Mouse (Mus musculus) midbrain, postnatal 0 days (tissue): Measurements from ENCODE around the gene Heatr9. TPM values are rescaled to one million over a fixed set of nuclear protein-coding genes. Genes with fewer than 3 reads are reported as not detected.

Experiments
- ATAC-seq: fragments of 200-750 bp; cut with Nextera tagmentation; 2 replicates; pipeline ENCODE4 v1.8.0; 2017; ENCODE audit warnings: moderate number of reproducible peaks, mild to moderate bottlenecking, moderate TSS enrichment, moderate library complexity; ENCODE audit not compliant: low FRiP score
- DNase-seq: peaks from one replicate; pipeline ENCODE4 v3.0.0-alpha.2; 2015; ENCODE audit warnings: low spot score
- H3K27ac ChIP-seq: fragments of 300-500 bp; sonication (generic); 2 replicates; pipeline ENCODE4 v1.5.1; 2014; ENCODE audit warnings: low read depth, mild to moderate bottlenecking, low read length, mixed read lengths
- H3K27me3 ChIP-seq: fragments of 300-500 bp; sonication (generic); 2 replicates; pipeline ENCODE4 v1.6.1; 2014; ENCODE audit warnings: low read length, control low read depth, mixed read lengths; ENCODE audit not compliant: insufficient read depth
- H3K36me3 ChIP-seq: fragments of 300-500 bp; sonication (generic); 2 replicates; pipeline ENCODE4 v1.6.1; 2014; ENCODE audit warnings: low read length, control low read depth, mixed read lengths; ENCODE audit not compliant: insufficient read depth
- H3K4me1 ChIP-seq: fragments of 300-500 bp; sonication (generic); 2 replicates; pipeline ENCODE4 v1.6.1; 2014; ENCODE audit warnings: mild to moderate bottlenecking, control low read depth, antibody characterized with exemption, low read length, mixed read lengths; ENCODE audit not compliant: insufficient read depth
- H3K4me2 ChIP-seq: fragments of 300-500 bp; sonication (generic); 2 replicates; pipeline ENCODE4 v1.6.1; 2014; ENCODE audit warnings: low read depth, mild to moderate bottlenecking, low read length, mixed read lengths; ENCODE audit not compliant: poor library complexity, severe bottlenecking
- H3K4me3 ChIP-seq: fragments of 300-500 bp; sonication (generic); 2 replicates; pipeline ENCODE4 v1.5.1; 2014; ENCODE audit warnings: low read depth, mild to moderate bottlenecking, low read length, moderate library complexity
- H3K9ac ChIP-seq: fragments of 300-500 bp; sonication (generic); replicated peaks from 2 replicates; pipeline ENCODE4 v1.6.1; 2014; ENCODE audit warnings: mild to moderate bottlenecking, low read length, moderate library complexity, mixed read lengths; ENCODE audit not compliant: poor library complexity, severe bottlenecking
- H3K9me3 ChIP-seq: fragments of 300-500 bp; sonication (generic); 2 replicates; pipeline ENCODE4 v1.6.1; 2016; ENCODE audit warnings: low read length, control low read depth
- CTCF ChIP-seq: IDR thresholded peaks from 2 replicates; pipeline ENCODE4 v1.5.1; 2016; ENCODE audit warnings: antibody characterized with exemption, mild to moderate bottlenecking
- WGBS: fragments of 180-500 bp; shearing (Covaris S2); extraction: QIAGEN DNeasy Blood & Tissue Kit; methylation state at CpG from one replicate; pipeline ENCODE4 v1.1.7; 2014; 5-methylcytosine and 5-hydroxymethylcytosine counted together
- polyA plus RNA-seq: library from polyadenylated mRNA; unstranded; fragments of >200 nt; fragmentation: Nextera tagmentation; extraction: Ambion mirVana; gene quantifications from 2 replicates; pipeline ENCODE4 v1.2.1, GENCODE M21; 2015
- total RNA-seq: library from RNA; depleted of rRNA; stranded (reverse); fragments of >200 nt; gene quantifications from 2 replicates; pipeline ENCODE4 v1.2.3, GENCODE M21; 2014

Gene Heatr9
- total and polyA plus RNA-seq, 2 experiments from 2014 or later: not detected

GRCm38 (mm10) chr11:83473235-83474016 lies 48.5 kb downstream of the Heatr9 start:
- Histone ChIP-seq H3K27me3 (no peaks in the 10 kb centered on the region), H3K9ac (peak overlapping the region; percentile 83), H3K4me3 (peak overlapping the region; percentile 93), H3K4me1 (peaks cover 10% of the 10 kb centered on the region), H3K9me3 (no peaks in the 10 kb centered on the region), H3K27ac (peak overlapping the region; percentile 98), H3K4me2 (peak overlapping the region; percentile 85), H3K36me3 (no peaks in the 10 kb centered on the region)
- no peak for TF ChIP-seq CTCF
- DNase-seq (peak; percentile 63), ATAC-seq (peak; percentile 88)
- WGBS: 1% methylated on average over 46 of the region's 52 CpGs

GRCm38 (mm10) chr11:83472324-83473234 lies 49.4 kb downstream of the Heatr9 start, which contains the start of gene Taf15:
Gene Taf15 (plus strand): TSS chr11:83473086.
- Histone ChIP-seq H3K27me3 (no peaks in the 10 kb centered on the region), H3K4me2 (peak within 1 kb of the TSS; percentile 85), H3K4me3 (peak within 1 kb of the TSS; percentile 93), H3K27ac (peak within 1 kb of the TSS; percentile 98), H3K9ac (peak within 1 kb of the TSS; percentile 83), H3K4me1 (peaks cover 10% of the 10 kb centered on the region), H3K9me3 (no peaks in the 10 kb centered on the region), H3K36me3 (no peaks in the 10 kb centered on the region)
- peak; percentile 79 for TF ChIP-seq CTCF
- peak; percentile 98 for ATAC-seq
- peak; percentile 99 for DNase-seq
- under 1% methylated on average over 66 of the region's 66 CpGs for WGBS

GRCm38 (mm10) chr11:83471766-83472165 lies 50.2 kb downstream of the Heatr9 start:
- Histone ChIP-seq H3K4me2 (peak overlapping the region; percentile 85), H3K9ac (no peak overlapping the region), H3K36me3 (no peaks in the 10 kb centered on the region), H3K27me3 (no peaks in the 10 kb centered on the region), H3K27ac (no peak overlapping the region), H3K9me3 (no peaks in the 10 kb centered on the region), H3K4me1 (peaks cover 10% of the 10 kb centered on the region), H3K4me3 (peak overlapping the region; percentile 93; the same call in 1 of the 2 replicates)
- DNase-seq (no peak), ATAC-seq (no peak)
- no peak for TF ChIP-seq CTCF
- WGBS: 81% methylated on average over 2 of the region's 2 CpGs

- Histone ChIP-seq H3K4me3 (no peak overlapping the region), H3K9me3 (no peaks in the 10 kb centered on the region), H3K27me3 (peaks cover 10% of the 10 kb centered on the region), H3K4me2 (no peak overlapping the region), H3K4me1 (no peaks in the 10 kb centered on the region; the same call in 1 of the 2 replicates), H3K27ac (no peak overlapping the region), H3K9ac (no peak overlapping the region), H3K36me3 (no peaks in the 10 kb centered on the region)
- no peak for TF ChIP-seq CTCF
- WGBS: 96% methylated on average over 3 of the region's 3 CpGs
- no peak for DNase-seq
- no peak for ATAC-seq
Observed at GRCm38 (mm10) chr11:83468765-83469164, 53.2 kb downstream of the Heatr9 start.

GRCm38 (mm10) chr11:83467120-83467652 lies 54.8 kb downstream of the Heatr9 start:
- Histone ChIP-seq H3K9me3 (no peaks in the 10 kb centered on the region), H3K27me3 (peaks cover 13% of the 10 kb centered on the region), H3K27ac (no peak overlapping the region), H3K36me3 (no peaks in the 10 kb centered on the region), H3K4me3 (no peak overlapping the region), H3K4me2 (no peak overlapping the region), H3K4me1 (no peaks in the 10 kb centered on the region; the same call in 1 of the 2 replicates), H3K9ac (no peak overlapping the region)
- ATAC-seq: no peak
- peak; percentile 80 for DNase-seq
- WGBS: 56% methylated on average over 11 of the region's 11 CpGs
- TF ChIP-seq CTCF: no peak
